Mouse (Mus musculus) erythroid progenitor cell, adult 5-6 weeks (primary cell): ENCODE data around the gene Smu1. TPM values are rescaled to one million over a fixed set of nuclear protein-coding genes. Genes with fewer than 3 reads are reported as not detected.

Experiments used
- ATAC-seq: replicated peaks from 2 replicates; pipeline ENCODE4 v1.8.0; 2016; ENCODE audit warnings: moderate number of reproducible peaks, mild to moderate bottlenecking, moderate TSS enrichment, inconsistent platforms; ENCODE audit not compliant: poor library complexity, low FRiP score, severe bottlenecking
- total RNA-seq, 2 experiments: library from RNA; stranded (forward) in 1 of 2; stranded (reverse) in 1 of 2; fragments of 150-400 nt in 1 of 2; fragments of 186-747, 209-891 nt in 1 of 2; gene quantifications; 2 replicates each; pipeline versions ENCODE4 v1.2.3 to v1.2.4; 2015 to 2017; ENCODE audit warnings: low replicate concordance in 2 of 2

Gene Smu1
- total RNA-seq (2015; ENCODE audit: low replicate concordance) (28.9 and 42.2 TPM in 2 replicates), total RNA-seq (2017; ENCODE audit: low replicate concordance) (41.5 and 59.0 TPM in 2 replicates)

- ATAC-seq = peak; percentile 98
These were observed at the start of gene Smu1 for GRCm38 (mm10) chr4:40757780-40758420. Gene Smu1 (minus strand): TSS chr4:40757923.

- ATAC-seq = no peak
These were observed 49.7 kb upstream of the Smu1 start for GRCm38 (mm10) chr4:40807382-40807781.

- ATAC-seq = no peak
These were observed 47.7 kb upstream of the Smu1 start for GRCm38 (mm10) chr4:40805401-40805800.

GRCm38 (mm10) chr4:40802787-40803186, 45.1 kb upstream of the Smu1 start:
- ATAC-seq = no peak

GRCm38 (mm10) chr4:40801908-40802307, 44.2 kb upstream of the Smu1 start:
- no peak for ATAC-seq

- ATAC-seq = no peak
These were observed 43.1 kb upstream of the Smu1 start for GRCm38 (mm10) chr4:40800873-40801272.

- peak; percentile 25; the same call in 1 of the 2 replicates for ATAC-seq
These were observed 41.3 kb upstream of the Smu1 start for GRCm38 (mm10) chr4:40798833-40799555.

GRCm38 (mm10) chr4:40795761-40796160, 38.0 kb upstream of the Smu1 start:
- no peak for ATAC-seq

GRCm38 (mm10) chr4:40794320-40794719, 36.6 kb upstream of the Smu1 start:
- ATAC-seq = no peak

- no peak for ATAC-seq
These were observed 33.5 kb upstream of the Smu1 start for GRCm38 (mm10) chr4:40791176-40791575.

- ATAC-seq = no peak
These were observed 28.9 kb upstream of the Smu1 start for GRCm38 (mm10) chr4:40786578-40786977.

- ATAC-seq = peak; percentile 71
These were observed 28.0 kb upstream of the Smu1 start for GRCm38 (mm10) chr4:40785620-40786166.

GRCm38 (mm10) chr4:40784556-40785169, 26.9 kb upstream of the Smu1 start:
- no peak for ATAC-seq

- ATAC-seq = no peak
These were observed 25.3 kb upstream of the Smu1 start for GRCm38 (mm10) chr4:40783049-40783448.

GRCm38 (mm10) chr4:40781797-40782495, 24.2 kb upstream of the Smu1 start:
- no peak for ATAC-seq

- no peak for ATAC-seq
These were observed 23.4 kb upstream of the Smu1 start for GRCm38 (mm10) chr4:40781143-40781542.

- no peak for ATAC-seq
These were observed 20.9 kb upstream of the Smu1 start for GRCm38 (mm10) chr4:40778656-40779055.

- ATAC-seq = no peak
These were observed 19.4 kb upstream of the Smu1 start for GRCm38 (mm10) chr4:40777116-40777515.

- ATAC-seq = no peak
These were observed 18.7 kb upstream of the Smu1 start for GRCm38 (mm10) chr4:40776416-40776815.
